Mouse (Mus musculus) erythroblast, embryonic 14.5 days (primary cell): ENCODE data around the gene Olfr631.
A peak's percentile ranks its signal among the peaks of the same experiment; 100 is the strongest.

Source experiments
- GATA1 ChIP-seq: IDR thresholded peaks from 2 replicates; pipeline ENCODE4 v1.6.1; 2012; ENCODE audit warnings: low read length, inconsistent platforms, mixed read lengths
- TAL1 ChIP-seq: IDR thresholded peaks from 3 replicates; pipeline ENCODE4 v1.6.1; 2012; ENCODE audit warnings: low read length, inconsistent platforms, mixed read lengths

GRCm38 (mm10) chr7:103910047-103910446 lies 18.6 kb upstream of the Olfr631 start:
- TF ChIP-seq GATA1 (peak; percentile 84), TAL1 (peak; percentile 97)
